Mouse (Mus musculus) embryo, embryonic 10 days (tissue): ENCODE data around the gene Sptbn1.

Experiments used
- DNase-seq: peaks from one replicate; pipeline ENCODE4 v3.0.0-alpha.2; 2015; ENCODE audit warnings: low spot score

Sptbn1 gene

GRCm38 (mm10) chr11:30267892-30268647 is at the start of gene Sptbn1:
Gene Sptbn1 (minus strand): TSS chr11:30268175.
- peak; percentile 92 for DNase-seq

DNA sequence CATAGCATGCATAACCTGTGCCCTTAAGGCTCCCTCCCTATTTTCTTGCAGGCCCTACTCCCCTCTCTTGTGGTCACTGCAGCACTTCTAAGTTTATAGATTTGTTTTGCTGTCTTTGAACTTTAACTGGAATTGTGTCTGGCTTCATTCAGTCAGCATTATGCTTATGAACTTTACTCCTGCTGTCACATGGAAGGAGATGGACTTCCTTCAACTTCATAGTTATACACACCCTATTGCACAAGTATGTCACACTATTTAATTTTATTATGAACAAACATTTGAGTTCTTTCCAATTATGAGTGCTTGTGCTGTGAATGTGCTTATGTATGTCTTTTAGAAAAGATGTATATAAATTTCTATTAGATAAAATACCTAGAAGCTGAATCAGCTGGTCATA is 26.3 kb upstream of the Sptbn1 start:
- DNase-seq = no peak

DNA sequence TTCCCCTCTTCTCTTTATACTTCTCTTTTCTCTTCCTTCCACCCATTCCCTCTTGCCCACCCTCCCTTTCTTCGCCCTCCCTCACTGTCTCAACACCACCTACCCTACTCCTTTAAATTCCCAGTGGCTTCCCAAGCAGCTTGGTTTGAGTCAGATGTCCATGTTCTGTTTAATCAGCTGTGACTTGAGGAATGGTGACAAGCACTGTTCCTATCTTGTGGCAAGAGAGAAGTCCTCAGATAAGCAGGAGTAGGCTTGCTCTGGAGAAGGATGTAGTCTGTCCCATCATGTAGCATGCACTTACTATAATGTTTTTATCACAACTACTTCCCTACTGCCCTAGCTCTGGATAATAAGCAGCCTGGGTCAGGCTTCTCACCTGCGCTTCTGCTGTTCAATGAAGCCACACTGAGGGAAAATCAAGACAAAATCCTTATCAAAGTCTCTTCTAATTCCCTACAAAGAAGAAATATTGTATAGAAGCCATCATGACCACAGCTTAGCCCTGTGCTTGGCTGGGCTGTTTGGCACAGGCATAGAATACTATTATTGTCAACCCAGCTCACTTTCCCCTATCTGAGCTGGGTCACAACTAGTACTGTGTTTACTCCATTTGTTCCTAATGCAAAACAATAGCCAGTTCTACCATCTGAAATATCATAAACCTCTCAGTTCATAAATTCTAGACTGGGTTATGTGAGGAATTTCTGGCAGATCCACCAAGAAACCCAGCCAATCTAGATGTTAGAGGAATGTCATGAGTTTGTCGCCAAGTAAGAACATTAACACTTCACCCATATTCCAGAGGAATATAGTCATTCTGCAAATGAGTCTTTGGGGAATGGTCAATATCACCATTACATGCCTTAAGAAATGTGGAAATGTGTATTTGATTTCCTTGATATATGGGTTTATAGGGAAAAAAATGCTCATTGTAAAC is 24.5 kb upstream of the Sptbn1 start:
- no peak for DNase-seq

GRCm38 (mm10) chr11:30291155-30291554 is 23.2 kb upstream of the Sptbn1 start:
- DNase-seq = peak; percentile 22

DNA sequence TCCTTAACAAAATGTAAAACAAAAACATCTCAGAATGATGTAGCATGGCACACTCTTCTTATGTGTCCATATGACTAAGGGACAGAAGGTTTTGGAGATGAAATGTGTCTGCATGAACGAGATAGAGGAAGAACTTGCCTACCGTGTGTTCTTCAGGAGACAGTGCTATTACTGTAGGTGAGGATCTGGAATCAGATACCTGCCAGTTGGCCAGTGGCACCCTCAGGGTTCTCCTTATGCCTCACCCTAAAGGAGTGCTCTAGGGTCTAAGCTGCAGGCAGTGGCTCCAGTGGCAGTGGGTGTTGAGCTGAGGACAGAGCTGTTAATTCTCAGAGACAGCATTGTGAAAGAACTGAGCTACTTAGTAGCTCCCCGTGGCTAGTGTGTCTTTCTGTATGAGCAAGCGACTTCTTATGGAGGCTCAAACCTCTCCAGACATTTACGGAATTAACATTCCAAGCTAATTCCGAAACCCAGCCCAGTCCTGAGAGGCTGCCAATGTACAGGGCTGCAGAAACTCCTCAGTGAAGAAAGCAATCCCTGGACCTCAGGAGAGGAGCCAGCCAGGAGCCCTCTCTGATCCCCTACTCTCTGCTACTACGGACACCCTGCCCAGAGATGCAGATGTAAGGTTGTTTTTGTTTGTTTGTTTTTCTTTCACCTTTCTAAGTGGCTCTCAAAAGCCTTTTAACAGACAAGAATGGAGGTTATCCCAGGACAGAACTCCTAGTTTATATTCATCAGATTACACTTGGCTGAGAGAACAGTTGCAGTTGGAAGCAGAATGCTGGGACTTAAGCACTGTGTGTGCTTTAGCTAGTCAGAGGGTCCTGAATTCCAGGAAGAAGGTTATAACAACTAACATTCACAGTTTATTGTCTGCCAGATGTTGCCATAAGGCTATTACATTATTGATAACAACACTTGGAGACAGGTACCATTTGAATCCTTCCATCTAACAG is 21.8 kb upstream of the Sptbn1 start:
- no peak for DNase-seq

DNA sequence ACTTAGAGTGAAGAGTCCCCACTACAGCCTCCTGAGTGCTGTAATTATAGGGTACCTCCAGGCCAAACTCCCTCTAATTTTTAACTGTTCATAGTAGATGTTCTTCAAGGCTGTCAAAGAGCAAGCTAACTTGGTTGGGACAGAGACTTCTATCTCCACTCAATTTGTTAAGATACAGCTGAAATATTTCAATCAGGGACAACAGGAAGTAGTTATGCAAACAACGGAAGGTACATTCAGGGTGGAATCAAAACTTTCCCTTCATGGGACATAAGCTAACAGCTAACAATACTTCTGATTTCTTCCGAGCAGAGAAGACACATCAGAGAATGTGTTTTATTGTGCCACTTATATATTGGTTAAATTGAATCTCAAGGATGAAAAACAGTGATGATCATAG is 20.1 kb upstream of the Sptbn1 start:
- DNase-seq = no peak

DNA sequence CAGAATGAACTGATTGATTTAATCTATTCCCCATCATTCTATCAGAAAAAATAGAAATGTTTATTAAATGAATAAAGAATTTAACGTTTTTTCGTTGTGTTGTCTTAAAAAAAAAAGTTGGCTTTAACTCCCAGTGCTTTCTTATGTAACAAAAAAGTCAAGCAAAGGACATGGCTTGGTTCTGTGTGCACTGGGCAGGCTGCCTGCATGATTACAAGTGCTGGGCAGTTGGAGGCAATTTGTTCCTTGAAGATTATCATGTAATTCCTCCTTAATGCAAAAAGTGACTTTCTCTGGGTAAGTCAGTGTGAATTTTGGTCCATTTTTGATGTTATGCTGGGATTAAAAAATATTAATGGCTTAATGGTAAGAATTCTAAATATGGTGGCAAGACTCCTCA is 15.7 kb upstream of the Sptbn1 start:
- no peak for DNase-seq

DNA sequence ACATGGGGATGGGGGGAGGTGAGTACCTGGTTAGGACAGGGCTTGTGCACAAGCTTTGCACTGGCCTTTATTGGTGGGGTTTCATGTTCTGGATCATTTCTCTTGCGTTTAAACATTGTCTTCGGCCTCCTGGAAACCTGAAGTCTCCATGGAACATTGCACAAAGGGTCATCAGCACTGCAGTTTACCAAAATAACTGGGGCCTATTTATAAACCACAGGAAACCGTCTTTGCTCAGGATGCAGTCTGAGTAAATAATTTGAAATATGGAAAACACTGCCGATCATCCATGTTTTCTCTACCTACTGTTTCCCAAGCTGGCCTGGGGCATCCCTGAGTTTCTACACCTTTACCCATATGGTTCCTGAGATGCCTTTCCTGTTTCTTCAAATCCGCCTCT is 13.1 kb upstream of the Sptbn1 start:
- no peak for DNase-seq

GRCm38 (mm10) chr11:30279278-30279677 is 11.3 kb upstream of the Sptbn1 start:
- no peak for DNase-seq

GRCm38 (mm10) chr11:30275436-30276031 is 7.6 kb upstream of the Sptbn1 start:
- DNase-seq = no peak

GRCm38 (mm10) chr11:30269524-30269923 is 1.5 kb upstream of the Sptbn1 start:
- no peak for DNase-seq

DNA sequence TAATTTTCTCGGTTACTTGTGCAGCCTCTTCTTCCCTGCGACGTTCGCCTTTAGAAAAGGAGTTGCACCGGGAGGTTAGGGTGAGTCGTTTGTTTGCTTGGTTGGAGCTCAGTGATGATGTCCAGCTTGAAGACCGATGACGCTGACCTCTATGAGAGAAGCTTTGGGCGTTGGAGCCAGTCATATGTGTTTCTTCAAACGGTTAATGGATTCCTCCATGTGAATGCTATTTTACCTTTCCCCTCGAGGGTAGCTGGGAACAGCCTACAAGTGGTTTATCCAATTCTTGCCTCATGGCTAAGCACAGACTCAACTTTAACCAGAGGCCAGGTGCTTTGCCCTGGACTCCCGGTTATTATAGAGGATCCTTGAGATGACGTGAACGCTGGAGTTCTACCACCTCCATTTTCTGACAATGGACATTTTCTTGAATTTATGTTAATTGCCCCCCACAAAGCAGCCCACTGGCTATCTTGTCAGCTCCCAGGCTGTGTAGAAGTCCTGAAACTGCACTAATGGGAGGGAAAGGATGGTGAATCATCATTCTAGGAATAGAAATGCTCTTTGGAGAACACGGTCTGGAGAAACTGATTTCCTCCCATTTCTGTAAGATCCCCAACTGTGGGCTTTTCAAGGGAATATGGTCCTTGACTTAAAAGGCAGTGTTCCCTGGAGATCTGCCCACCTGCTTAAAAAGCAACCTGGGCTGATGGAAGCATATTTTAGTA is 837 bp upstream of the Sptbn1 start:
- peak; percentile 52 for DNase-seq

GRCm38 (mm10) chr11:30267036-30267891 is 711 bp downstream of the Sptbn1 start:
- peak; percentile 57 for DNase-seq

DNA sequence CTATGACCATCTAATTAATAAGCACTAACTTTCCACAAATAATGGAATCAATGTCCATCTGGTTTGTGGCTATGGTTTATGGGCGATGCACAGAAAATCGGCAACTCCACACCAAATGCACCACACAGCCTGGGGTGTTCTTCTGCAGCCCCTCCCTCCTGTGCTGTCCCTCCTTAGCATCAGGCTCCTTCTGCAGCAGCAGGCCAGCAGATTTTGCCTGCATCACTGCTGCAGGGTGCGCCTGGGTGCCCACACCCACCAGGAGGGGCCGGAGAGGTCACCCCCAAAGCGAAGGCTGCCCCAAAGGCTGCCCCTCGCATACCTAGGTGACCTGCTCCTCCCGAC is 1.3 kb downstream of the Sptbn1 start:
- no peak for DNase-seq

DNA sequence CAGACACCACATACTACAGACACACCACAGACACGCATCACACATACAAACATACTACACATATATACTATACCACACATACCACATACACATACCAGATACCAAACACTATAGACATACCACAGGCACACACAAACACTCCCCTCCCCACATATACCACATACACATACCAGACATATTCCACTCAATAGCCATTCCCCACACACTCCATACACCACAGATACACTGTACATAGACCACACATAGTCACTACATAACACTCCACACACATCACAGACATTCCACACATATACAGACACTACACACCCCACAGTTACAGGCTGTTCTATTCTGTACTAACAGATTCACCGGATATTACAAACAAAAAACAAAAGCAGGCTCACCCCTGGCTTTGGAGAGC is 2.3 kb downstream of the Sptbn1 start:
- no peak for DNase-seq

DNA sequence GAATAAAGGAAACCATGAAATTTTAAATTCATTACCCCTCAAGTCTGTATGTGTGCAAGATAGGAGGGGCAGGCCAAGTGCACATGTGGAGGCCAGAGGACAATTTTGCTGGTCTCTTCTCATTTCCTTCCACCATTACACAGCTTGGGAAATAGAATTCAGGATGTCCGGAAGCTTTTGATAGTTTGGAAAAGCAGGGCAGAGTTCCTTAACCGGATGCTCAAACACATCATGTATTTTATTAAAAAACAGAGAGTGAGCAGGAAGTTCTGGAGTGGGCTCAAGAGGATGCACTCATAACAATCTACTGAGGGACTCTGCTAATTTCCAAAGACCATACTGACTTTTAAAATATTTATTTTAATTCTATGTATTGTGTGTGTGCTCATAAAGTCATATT is 4.3 kb downstream of the Sptbn1 start:
- DNase-seq = no peak

GRCm38 (mm10) chr11:30258739-30259350 is 9.1 kb downstream of the Sptbn1 start:
- DNase-seq = no peak

DNA sequence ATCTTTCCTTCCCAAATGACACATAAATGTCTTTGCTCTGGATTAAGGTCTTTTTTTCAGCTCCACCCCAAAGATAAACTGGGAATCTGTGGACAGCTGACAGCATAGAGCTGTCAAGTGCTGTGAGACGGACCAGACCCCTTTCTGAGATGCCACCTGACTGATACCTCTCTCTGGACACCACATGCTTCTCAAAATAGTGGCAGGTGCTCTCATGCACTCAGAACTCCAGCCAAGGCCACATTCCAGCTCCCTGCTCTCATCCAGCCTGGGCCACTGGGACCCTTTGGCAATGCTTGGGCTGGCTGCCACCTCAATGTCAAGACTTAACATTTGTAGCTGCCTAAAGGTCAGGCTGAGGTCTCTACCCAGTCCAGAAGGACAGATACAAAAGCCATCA is 10.2 kb downstream of the Sptbn1 start:
- no peak for DNase-seq

DNA sequence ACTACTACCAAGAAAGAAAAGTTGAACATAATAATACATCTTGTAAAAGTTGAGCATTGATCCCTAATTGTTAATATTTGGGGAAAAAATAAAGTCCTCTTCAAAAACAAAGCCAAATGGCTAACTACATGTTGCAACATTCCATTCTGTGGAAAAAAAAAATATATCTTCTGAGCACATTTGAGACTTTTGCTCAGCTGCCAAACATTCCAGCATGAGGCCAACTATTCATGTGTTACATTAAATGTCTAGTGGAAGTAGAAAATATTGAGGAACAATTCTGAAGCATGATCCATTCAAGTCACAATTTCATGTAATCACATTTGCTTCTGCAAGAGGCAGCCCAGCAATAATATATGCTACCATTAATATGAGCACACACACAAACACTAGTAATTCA is 10.9 kb downstream of the Sptbn1 start:
- DNase-seq = no peak

GRCm38 (mm10) chr11:30256491-30256890 is 11.5 kb downstream of the Sptbn1 start:
- DNase-seq = no peak
